Mouse (Mus musculus) ES-Bruce4 (cell line): ENCODE results near the gene Doc2b.

Experiments used
- CTCF ChIP-seq: IDR thresholded peaks from one replicate; pipeline ENCODE4 v1.8.1; 2011; ENCODE audit warnings: low read depth, low read length
- EP300 ChIP-seq: IDR thresholded peaks from 2 replicates; pipeline ENCODE4 v1.6.1; 2011; ENCODE audit warnings: low read depth, low read length; ENCODE audit not compliant: insufficient read depth
- POLR2A ChIP-seq: IDR thresholded peaks from one replicate; pipeline ENCODE4 v1.8.1; 2011; ENCODE audit warnings: low read length; ENCODE audit not compliant: insufficient read depth

- TF ChIP-seq CTCF = peak; percentile 46
- TF ChIP-seq POLR2A = no peak
- TF ChIP-seq EP300 = no peak
Measured at GRCm38 (mm10) chr11:75775919-75776318, 19.9 kb downstream of the Doc2b start.
